Mouse (Mus musculus): ENCODE data around the gene Stat3. TPM values are rescaled to one million over a fixed set of nuclear protein-coding genes. Genes with fewer than 3 reads are reported as not detected.

Gene Stat3
- polyA plus RNA-seq, 1 experiment from 2014 or later: 84.2 TPM

- no peak for DNase-seq (ENCODE audit: low spot score)
Observed at GRCm38 (mm10) chr11:100964180-100964579, 24.8 kb upstream of the Stat3 start.

GRCm38 (mm10) chr11:100963647-100964046 lies 24.3 kb upstream of the Stat3 start:
- DNase-seq (ENCODE audit: low spot score): no peak

- no peak for DNase-seq (ENCODE audit: low spot score)
Observed at GRCm38 (mm10) chr11:100962371-100962911, 23.1 kb upstream of the Stat3 start.

- peak; percentile 29 for DNase-seq (ENCODE audit: low spot score)
Observed at GRCm38 (mm10) chr11:100960540-100960939, 21.2 kb upstream of the Stat3 start.

GRCm38 (mm10) chr11:100959826-100960225 lies 20.5 kb upstream of the Stat3 start:
- DNase-seq (ENCODE audit: low spot score): no peak

GRCm38 (mm10) chr11:100959464-100959810 lies 20.1 kb upstream of the Stat3 start:
- peak; percentile 74 for DNase-seq (ENCODE audit: low spot score)

GRCm38 (mm10) chr11:100958613-100959463 lies 19.5 kb upstream of the Stat3 start:
- no peak for DNase-seq (ENCODE audit: low spot score)

- no peak for DNase-seq (ENCODE audit: low spot score)
Observed at GRCm38 (mm10) chr11:100957915-100958469, 18.7 kb upstream of the Stat3 start.

GRCm38 (mm10) chr11:100957244-100957643 lies 17.9 kb upstream of the Stat3 start:
- peak; percentile 64 for DNase-seq (ENCODE audit: low spot score)

GRCm38 (mm10) chr11:100949540-100949939 lies 10.2 kb upstream of the Stat3 start:
- no peak for DNase-seq (ENCODE audit: low spot score)

- no peak for DNase-seq (ENCODE audit: low spot score)
Observed at GRCm38 (mm10) chr11:100948317-100948716, 9.0 kb upstream of the Stat3 start.

GRCm38 (mm10) chr11:100947548-100947947 lies 8.2 kb upstream of the Stat3 start:
- peak; percentile 55 for DNase-seq (ENCODE audit: low spot score)

- no peak for DNase-seq (ENCODE audit: low spot score)
Observed at GRCm38 (mm10) chr11:100946862-100947261, 7.5 kb upstream of the Stat3 start.

GRCm38 (mm10) chr11:100942388-100942787 lies 3.0 kb upstream of the Stat3 start:
- no peak for DNase-seq (ENCODE audit: low spot score)

- DNase-seq (ENCODE audit: low spot score): no peak
Observed at GRCm38 (mm10) chr11:100938711-100939511, 429 bp downstream of the Stat3 start.

- peak; percentile 28 for DNase-seq (ENCODE audit: low spot score)
Observed at GRCm38 (mm10) chr11:100938112-100938511, 1.2 kb downstream of the Stat3 start.

GRCm38 (mm10) chr11:100937295-100937694 lies 2.0 kb downstream of the Stat3 start:
- DNase-seq (ENCODE audit: low spot score): no peak

- DNase-seq (ENCODE audit: low spot score): no peak
Observed at GRCm38 (mm10) chr11:100935373-100936355, 3.7 kb downstream of the Stat3 start.

- DNase-seq (ENCODE audit: low spot score): peak; percentile 79
Observed at GRCm38 (mm10) chr11:100931254-100931921, 8.0 kb downstream of the Stat3 start.

GRCm38 (mm10) chr11:100930611-100931010 lies 8.7 kb downstream of the Stat3 start:
- no peak for DNase-seq (ENCODE audit: low spot score)

All from thymus, postnatal 0 days (tissue).